Mouse (Mus musculus) lung, postnatal 25 days (tissue): ENCODE results near the gene Slc45a2.
"Not testable (repeated sequence)": the region's sequence is repeated elsewhere in the genome, so short reads cannot be mapped to it uniquely, and the experiment has no call there.

Experiments
- DNase-seq: peaks from one replicate; pipeline ENCODE4 v3.0.0; 2022; ENCODE audit warnings: low spot score

Gene Slc45a2

GRCm38 (mm10) chr15:11000421-11000820 lies at the start of gene Slc45a2:
Gene Slc45a2, plus strand, starts transcription at chr15:11000721.
- DNase-seq, result no peak

DNA sequence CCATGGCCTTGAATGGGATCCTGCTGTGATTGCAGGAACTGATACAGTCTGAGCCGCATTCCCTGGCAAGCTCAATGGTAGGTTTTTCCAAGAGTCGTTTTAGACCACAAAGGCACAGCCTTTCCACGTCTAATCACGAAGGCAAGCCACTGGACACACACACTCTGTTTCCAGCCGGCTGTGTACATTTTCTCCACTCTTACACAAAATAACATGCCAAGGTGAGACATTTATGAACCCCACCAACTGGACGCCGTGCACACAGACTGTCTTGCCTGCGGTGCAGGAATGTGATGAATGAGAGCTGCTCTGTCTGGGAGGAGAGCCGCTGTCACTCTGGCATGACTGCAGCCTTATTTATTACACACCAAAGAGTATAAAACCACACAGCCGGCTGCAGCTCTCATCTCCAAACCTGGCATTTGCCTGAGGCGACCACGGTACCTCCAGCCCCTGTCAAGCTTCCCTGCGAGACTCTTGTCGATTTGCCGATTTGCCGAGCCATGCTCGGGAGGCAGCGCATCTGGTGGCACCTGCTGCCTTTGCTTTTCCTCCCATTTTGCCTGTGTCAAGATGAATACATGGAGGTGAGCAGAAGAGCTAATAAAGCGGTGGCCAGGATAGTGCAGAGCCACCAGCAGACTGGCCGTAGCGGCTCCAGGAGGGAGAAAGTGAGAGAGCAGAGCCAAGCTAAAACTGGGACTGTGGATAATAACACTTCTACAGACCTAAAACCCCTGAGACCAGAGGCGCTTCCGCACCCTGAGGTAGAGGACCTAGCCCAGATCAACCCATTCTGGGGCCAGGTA lies 48.4 kb upstream of the Slc45a2 start, which contains the start of gene C1qtnf3:
Gene C1qtnf3 (plus strand): TSS at position 382 of the 809 bp plus-strand sequence.
- no peak for DNase-seq

DNA sequence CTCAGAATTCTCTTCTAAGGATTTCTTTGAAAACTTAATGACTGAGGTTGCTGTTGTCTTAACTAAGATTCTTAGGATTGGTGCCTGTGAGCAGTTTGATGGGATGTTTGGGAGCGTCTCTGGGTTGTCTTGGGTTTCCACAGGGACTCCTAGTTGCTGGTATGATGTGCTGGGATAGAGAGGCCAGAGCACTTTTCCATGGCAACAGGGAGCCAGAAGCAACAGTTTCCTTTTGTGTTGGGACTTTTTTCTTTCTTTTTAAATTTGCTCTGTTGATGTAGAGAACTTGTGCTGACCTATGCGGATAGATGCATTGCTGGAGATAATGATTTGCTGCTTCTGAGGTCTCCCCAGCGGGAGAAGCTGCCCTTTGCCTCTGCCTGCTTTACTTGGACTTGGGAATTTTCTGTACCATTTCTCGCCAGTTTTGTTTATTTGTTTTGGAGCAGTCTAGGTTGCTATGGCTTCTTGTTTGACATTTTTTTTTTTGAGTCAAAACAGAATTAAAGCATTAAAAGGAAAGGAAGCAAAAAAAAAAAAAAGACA lies 47.7 kb upstream of the Slc45a2 start:
- no peak for DNase-seq

DNA sequence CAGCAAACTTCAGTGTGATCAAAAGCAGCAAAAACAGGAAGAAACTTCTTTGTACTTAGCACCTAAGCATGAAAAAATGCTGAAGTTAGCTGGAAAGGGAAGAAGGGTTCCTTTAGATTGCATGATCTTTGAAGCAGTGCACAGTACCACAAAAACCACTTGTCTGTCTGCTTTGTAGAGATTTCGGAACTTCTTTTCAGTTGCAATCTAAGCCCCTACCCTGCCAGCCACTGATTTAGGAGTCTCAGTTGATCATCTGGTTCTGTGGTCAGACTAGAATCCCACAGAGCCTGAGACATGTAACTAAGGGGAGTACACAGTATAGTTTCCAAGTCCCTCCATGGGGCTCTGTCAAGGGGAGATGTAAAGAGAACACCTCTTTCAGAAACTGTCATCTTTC lies 47.1 kb upstream of the Slc45a2 start:
- no peak for DNase-seq

- DNase-seq, result no peak
These were observed 46.0 kb upstream of the Slc45a2 start for GRCm38 (mm10) chr15:10954381-10955016.

- no peak for DNase-seq
These were observed 45.4 kb upstream of the Slc45a2 start for GRCm38 (mm10) chr15:10955156-10955555.

DNA sequence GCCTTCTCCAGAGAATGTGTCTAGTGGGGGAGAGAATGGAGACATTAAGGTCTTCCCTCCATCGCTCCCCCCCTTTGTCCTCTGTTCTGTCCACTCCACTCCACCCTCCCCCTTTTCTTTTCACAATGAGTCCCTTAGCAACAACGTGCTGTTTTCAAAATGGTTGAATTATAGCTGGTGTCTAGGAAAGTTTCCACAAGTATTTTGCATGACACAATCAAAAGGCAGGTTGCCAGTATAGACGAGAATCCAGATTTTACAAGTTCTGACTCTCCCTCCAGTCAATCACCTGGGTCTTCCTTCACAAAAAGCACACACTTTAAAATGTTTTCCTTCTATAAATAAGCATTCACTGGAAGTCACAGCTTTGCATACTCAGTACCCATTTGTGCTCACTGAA lies 43.8 kb upstream of the Slc45a2 start:
- no peak for DNase-seq

GRCm38 (mm10) chr15:10959277-10960026 lies 41.1 kb upstream of the Slc45a2 start:
- DNase-seq, result no peak

GRCm38 (mm10) chr15:10960267-10960666 lies 40.3 kb upstream of the Slc45a2 start:
- DNase-seq, result no peak

- no peak for DNase-seq
These were observed 37.9 kb upstream of the Slc45a2 start for GRCm38 (mm10) chr15:10962601-10963000.

DNA sequence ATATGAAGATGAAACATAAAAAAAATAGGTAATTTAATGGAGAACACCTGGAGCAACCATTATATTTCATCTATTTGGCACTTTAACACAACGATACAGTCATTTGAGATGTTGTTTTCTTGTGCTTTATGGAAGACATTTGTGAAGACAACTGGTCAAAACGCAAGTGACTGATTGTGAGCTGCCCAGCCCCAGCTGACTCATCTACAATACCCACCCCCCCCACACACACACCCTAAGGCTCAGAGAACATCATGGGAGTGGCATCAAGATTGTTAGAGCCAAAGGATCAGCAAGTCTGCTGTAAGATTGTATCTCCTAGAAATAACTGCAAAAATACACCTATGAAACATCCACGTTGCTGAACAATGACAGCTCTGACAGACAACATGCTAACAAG lies 31.1 kb upstream of the Slc45a2 start:
- DNase-seq, result no peak

- DNase-seq, result no peak
These were observed 29.7 kb upstream of the Slc45a2 start for GRCm38 (mm10) chr15:10970777-10971176.

DNA sequence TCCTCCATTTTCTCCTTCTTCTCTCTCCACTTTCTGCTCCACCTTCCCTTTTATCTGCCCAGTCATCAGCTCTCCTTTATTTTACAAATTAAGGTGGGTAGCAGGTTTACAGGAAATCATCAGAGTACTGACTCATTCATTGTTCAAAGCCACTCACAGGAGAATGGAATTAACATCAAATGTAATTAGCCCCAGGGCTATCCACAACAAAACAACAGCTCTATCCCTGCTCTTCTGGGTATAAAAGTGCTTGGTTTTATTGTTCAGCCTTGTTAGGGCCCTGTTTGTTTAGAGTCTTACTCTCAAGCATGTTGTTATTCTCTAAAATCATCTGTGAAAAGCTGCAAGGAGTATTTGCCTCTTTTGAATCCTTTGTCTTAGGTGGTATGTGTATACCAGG lies 23.4 kb upstream of the Slc45a2 start:
- DNase-seq, result no peak

- DNase-seq, result no peak
These were observed 19.8 kb upstream of the Slc45a2 start for GRCm38 (mm10) chr15:10980712-10981111.

DNA sequence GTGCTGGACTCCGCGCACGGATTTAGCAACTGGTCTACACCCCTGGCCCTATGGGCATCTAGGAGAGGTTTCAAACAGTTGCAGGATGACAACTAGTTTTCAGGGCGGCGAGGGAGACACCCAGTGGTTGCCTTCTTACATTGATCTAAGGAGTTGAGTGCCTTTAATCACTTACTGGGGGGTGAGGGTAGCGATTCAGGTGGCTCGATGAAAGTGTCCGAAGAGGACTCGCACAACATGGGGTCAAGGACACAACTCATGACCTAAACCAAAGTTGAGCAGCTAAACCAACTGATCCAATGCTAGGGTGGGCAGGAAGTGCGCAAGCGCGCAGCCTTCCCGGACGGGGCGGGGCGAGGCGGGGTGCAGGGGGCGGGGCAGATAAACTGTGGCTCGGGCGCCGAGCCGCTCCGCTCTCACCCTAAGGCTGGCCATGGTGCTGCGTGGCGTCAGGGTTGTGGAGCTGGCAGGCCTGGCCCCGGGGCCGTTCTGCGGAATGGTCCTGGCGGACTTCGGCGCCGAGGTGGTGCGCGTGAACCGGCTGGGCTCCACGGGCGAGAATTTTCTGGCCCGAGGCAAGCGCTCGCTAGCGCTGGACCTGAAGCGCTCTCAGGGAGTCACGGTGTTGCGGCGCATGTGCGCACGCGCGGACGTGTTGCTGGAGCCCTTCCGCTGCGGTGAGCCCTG lies 19.0 kb upstream of the Slc45a2 start, which contains the start of gene Amacr:
Gene Amacr (plus strand): TSS at position 380 of the 687 bp plus-strand sequence.
- peak; percentile 86 for DNase-seq

GRCm38 (mm10) chr15:10982064-10982435 lies 18.5 kb upstream of the Slc45a2 start:
- DNase-seq, result no peak

DNA sequence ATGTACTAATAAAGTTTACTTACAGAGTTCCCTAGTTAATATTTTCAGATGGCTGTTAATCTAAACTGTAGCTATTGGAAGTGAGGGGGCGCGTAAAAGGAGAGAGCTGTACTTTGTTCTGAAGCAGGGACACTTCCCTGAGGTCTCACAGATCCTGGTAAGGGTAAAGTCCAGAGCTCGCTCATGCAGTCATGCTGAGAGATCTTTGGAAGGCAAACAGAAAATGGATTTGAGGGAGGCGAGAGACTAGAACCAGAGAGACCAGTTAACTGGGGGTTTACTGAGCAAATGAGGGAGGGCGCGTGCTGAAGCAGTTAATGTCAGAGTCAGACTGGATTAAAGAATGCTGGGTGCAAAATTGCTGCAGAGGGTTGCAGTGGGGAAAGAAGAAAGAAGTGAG lies 14.8 kb upstream of the Slc45a2 start:
- DNase-seq, result no peak

DNA sequence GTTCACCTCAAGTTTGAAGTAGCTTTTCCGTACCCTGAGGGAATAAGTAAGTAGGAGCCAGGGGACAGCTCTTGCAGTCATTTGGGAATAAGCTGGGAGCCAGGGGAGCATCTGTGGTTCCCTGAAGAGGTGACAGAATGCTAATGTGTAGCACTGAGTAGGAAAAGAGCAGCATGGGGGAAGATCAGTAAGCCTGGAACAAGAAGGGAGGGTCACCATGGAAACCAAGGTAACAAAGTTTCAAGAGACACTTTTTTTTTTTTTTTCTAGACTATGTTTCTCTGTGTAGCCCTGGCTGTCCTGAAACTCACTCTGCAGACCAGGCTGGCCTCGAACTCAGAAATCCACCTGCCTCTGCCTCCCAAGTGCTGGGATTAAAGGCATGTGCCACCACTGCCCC lies 14.0 kb upstream of the Slc45a2 start:
- not testable (repeated sequence) for DNase-seq

DNA sequence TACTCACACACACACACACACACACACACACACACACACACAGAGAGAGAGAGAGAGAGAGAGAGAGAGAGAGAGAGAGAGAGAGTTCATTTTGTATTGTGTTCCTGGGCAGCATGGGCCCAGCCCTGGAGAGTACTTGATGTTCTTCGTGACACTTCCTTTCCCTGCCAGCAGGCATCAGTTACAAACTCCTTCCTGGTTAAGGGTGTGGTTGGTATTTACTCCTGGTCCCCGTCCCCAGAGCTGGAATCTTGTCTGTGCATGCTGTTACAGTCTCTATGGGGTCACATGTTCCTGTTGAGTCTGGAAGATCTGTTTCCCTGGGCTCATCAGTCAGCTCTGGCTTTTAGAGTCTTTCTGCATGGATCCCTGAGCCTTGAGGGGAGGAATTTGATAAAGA lies 10.1 kb upstream of the Slc45a2 start:
- DNase-seq, result peak; percentile 36

DNA sequence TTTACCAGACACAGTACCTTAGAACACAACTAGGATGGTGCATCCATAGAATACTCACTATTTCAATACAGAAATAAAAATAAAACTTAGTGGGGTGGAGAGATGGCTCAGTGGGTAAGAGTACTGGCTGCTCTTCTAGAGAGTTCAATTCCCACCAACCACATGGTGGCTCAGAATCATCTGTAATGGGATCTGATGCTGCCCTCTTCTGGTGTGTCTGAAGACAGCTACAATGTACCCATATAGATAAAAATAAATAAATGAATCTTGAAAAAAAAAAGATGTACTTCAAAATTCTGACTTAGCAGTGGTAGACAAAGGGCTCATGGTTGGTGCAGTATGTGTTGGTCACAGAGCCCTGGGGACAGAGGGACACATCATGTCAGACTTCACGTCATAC lies 9.0 kb upstream of the Slc45a2 start:
- DNase-seq, result no peak

DNA sequence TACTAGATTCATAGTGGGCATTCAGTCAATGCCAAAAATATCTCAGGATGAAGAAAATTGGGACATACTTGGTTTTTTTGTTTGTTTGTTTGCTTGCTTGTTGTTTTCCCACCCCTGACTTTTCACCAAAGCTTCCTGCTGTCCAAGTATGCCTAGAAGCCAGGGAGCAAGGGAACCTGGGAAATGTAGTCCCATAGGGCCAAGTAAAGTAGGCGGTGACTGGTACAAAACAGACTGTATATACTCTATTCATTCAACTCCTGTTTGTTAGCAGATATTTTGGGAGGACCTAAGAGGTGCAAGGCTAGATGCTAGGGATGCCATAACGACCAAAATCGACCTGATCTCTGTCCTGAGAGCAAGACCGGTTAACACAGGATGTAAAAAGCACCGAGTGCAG lies 689 bp upstream of the Slc45a2 start:
- DNase-seq, result no peak

GRCm38 (mm10) chr15:11003791-11004190 lies 3.3 kb downstream of the Slc45a2 start:
- DNase-seq, result no peak
